Mouse (Mus musculus): ENCODE results near the gene Sp1. TPM values are rescaled to one million over a fixed set of nuclear protein-coding genes. Genes with fewer than 3 reads are reported as not detected.

Sp1 gene
- total and polyA plus RNA-seq, 3 experiments = 35.8 to 93.8 (median 50.5) TPM

- no peak for DNase-seq (ENCODE audit: low spot score)
- Histone ChIP-seq H3K27me3 (ENCODE audit: insufficient read depth, low read length) (no peaks in the 10 kb centered on the region), H3K4me1 (ENCODE audit: insufficient read depth, low read depth, low read length) (no peaks in the 10 kb centered on the region; the same call in 1 of the 2 replicates), H3K4me3 (ENCODE audit: low read depth, low read length) (no peak overlapping the region), H3K36me3 (replicated peaks) (peaks cover 66% of the 10 kb centered on the region), H3K9me3 (replicated peaks) (no peaks in the 10 kb centered on the region)
- no peak for TF ChIP-seq TAL1 (conservative IDR thresholded peaks at IDR 0.05; ENCODE audit: low read depth, low read length)
- TF ChIP-seq GATA2 (IDR thresholded peaks at IDR 0.05; ENCODE audit: borderline replicate concordance, low read depth, low read length) = no peak
- no peak for TF ChIP-seq CTCF (IDR thresholded peaks at IDR 0.05; ENCODE audit: low read depth, low read length)
- TF ChIP-seq POLR2AphosphoS5 (IDR thresholded peaks at IDR 0.05; ENCODE audit: insufficient replicate concordance, low read depth, low read length) = no peak
- no peak for TF ChIP-seq GATA1 (IDR thresholded peaks at IDR 0.05; ENCODE audit: borderline replicate concordance, low read length)
- ATAC-seq (ENCODE audit: extremely low read depth, insufficient number of reproducible peaks, low FRiP score, poor library complexity, severe bottlenecking) = no peak
Observed at GRCm38 (mm10) chr15:102421437-102421836, 15.5 kb downstream of the Sp1 start.

DNA sequence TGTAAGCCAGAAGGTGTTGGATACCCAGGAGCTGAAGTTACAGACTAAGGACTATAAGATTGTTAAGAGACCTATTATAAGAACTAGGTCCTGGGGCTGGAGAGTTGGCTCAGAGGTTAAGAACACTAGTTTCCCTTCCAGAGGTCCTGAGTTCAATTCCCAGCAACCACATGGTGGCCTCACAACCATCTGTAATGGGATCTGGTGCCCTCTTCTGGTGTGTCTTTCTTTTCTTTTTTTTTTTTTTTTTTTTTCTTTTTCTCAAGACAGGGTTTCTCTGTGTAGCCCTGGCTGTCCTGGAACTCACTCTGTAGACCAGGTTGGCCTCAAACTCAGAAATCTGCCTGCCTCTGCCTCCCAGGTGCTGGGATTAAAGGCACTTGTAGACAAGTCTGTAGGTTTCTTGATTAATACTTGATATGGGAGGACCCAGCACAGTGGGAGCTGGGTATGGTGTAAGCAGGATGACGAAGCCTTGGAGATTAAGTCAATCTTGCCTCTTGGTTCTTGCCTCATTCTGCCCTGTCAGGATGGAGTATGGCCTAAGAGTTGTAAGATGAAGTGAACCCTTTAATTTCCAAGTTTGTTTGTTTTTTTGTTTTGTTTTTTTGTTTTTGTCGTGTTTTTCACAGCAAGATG, 17.8 kb downstream of the Sp1 start:
- Histone ChIP-seq H3K36me3 (replicated peaks) (peaks cover 71% of the 10 kb centered on the region), H3K4me1 (ENCODE audit: insufficient read depth, low read depth, low read length) (no peaks in the 10 kb centered on the region; the same call in 1 of the 2 replicates), H3K9me3 (replicated peaks) (no peaks in the 10 kb centered on the region), H3K4me3 (ENCODE audit: low read depth, low read length) (no peak overlapping the region), H3K27me3 (ENCODE audit: insufficient read depth, low read length) (no peaks in the 10 kb centered on the region)
- no peak for TF ChIP-seq POLR2AphosphoS5 (IDR thresholded peaks at IDR 0.05; ENCODE audit: insufficient replicate concordance, low read depth, low read length)
- no peak for TF ChIP-seq GATA1 (IDR thresholded peaks at IDR 0.05; ENCODE audit: borderline replicate concordance, low read length)
- TF ChIP-seq CTCF (IDR thresholded peaks at IDR 0.05; ENCODE audit: low read depth, low read length) = no peak
- no peak for TF ChIP-seq TAL1 (conservative IDR thresholded peaks at IDR 0.05; ENCODE audit: low read depth, low read length)
- TF ChIP-seq GATA2 (IDR thresholded peaks at IDR 0.05; ENCODE audit: borderline replicate concordance, low read depth, low read length) = no peak
- no peak for ATAC-seq (ENCODE audit: extremely low read depth, insufficient number of reproducible peaks, low FRiP score, poor library complexity, severe bottlenecking)
- DNase-seq (ENCODE audit: low spot score) = no peak

GRCm38 (mm10) chr15:102424657-102425056, 18.7 kb downstream of the Sp1 start:
- no peaks in the 10 kb centered on the region; the same call in 1 of the 2 replicates for H3K4me1 ChIP-seq (ENCODE audit: insufficient read depth, low read depth, low read length)
- no peak overlapping the region for H3K4me3 ChIP-seq (ENCODE audit: low read depth, low read length)
- no peak for ATAC-seq (ENCODE audit: extremely low read depth, insufficient number of reproducible peaks, low FRiP score, poor library complexity, severe bottlenecking)
- H3K27me3 ChIP-seq (ENCODE audit: insufficient read depth, low read length) = no peaks in the 10 kb centered on the region
- TF ChIP-seq TAL1 (conservative IDR thresholded peaks at IDR 0.05; ENCODE audit: low read depth, low read length) = no peak
- no peak for TF ChIP-seq GATA1 (IDR thresholded peaks at IDR 0.05; ENCODE audit: borderline replicate concordance, low read length)
- TF ChIP-seq GATA2 (IDR thresholded peaks at IDR 0.05; ENCODE audit: borderline replicate concordance, low read depth, low read length) = no peak
- TF ChIP-seq POLR2AphosphoS5 (IDR thresholded peaks at IDR 0.05; ENCODE audit: insufficient replicate concordance, low read depth, low read length) = no peak
- no peak for TF ChIP-seq CTCF (IDR thresholded peaks at IDR 0.05; ENCODE audit: low read depth, low read length)
- H3K36me3 ChIP-seq (replicated peaks) = peaks cover 70% of the 10 kb centered on the region
- no peak for DNase-seq (ENCODE audit: low spot score)
- no peaks in the 10 kb centered on the region for H3K9me3 ChIP-seq (replicated peaks)

- DNase-seq (ENCODE audit: low spot score) (no peak), ATAC-seq (ENCODE audit: extremely low read depth, insufficient number of reproducible peaks, low FRiP score, poor library complexity, severe bottlenecking) (no peak)
- no peak overlapping the region for H3K4me3 ChIP-seq (ENCODE audit: low read depth, low read length)
- peaks cover 81% of the 10 kb centered on the region for H3K36me3 ChIP-seq (replicated peaks)
- no peaks in the 10 kb centered on the region for H3K27me3 ChIP-seq (ENCODE audit: insufficient read depth, low read length)
- TF ChIP-seq TAL1 (conservative IDR thresholded peaks at IDR 0.05; ENCODE audit: low read depth, low read length) (no peak), CTCF (IDR thresholded peaks at IDR 0.05; ENCODE audit: low read depth, low read length) (no peak), GATA1 (IDR thresholded peaks at IDR 0.05; ENCODE audit: borderline replicate concordance, low read length) (no peak), POLR2AphosphoS5 (IDR thresholded peaks at IDR 0.05; ENCODE audit: insufficient replicate concordance, low read depth, low read length) (no peak), GATA2 (IDR thresholded peaks at IDR 0.05; ENCODE audit: borderline replicate concordance, low read depth, low read length) (no peak)
- H3K9me3 ChIP-seq (replicated peaks) = no peaks in the 10 kb centered on the region
- no peaks in the 10 kb centered on the region; the same call in 1 of the 2 replicates for H3K4me1 ChIP-seq (ENCODE audit: insufficient read depth, low read depth, low read length)
Observed at GRCm38 (mm10) chr15:102426963-102427362, 21.0 kb downstream of the Sp1 start.

GRCm38 (mm10) chr15:102432046-102432445, 26.1 kb downstream of the Sp1 start:
- H3K36me3 ChIP-seq (replicated peaks) = peaks cover 85% of the 10 kb centered on the region
- DNase-seq (ENCODE audit: low spot score) = no peak
- TF ChIP-seq GATA1 (IDR thresholded peaks at IDR 0.05; ENCODE audit: borderline replicate concordance, low read length) (no peak), CTCF (IDR thresholded peaks at IDR 0.05; ENCODE audit: low read depth, low read length) (no peak), GATA2 (IDR thresholded peaks at IDR 0.05; ENCODE audit: borderline replicate concordance, low read depth, low read length) (no peak), TAL1 (conservative IDR thresholded peaks at IDR 0.05; ENCODE audit: low read depth, low read length) (no peak), POLR2AphosphoS5 (IDR thresholded peaks at IDR 0.05; ENCODE audit: insufficient replicate concordance, low read depth, low read length) (no peak)
- H3K9me3 ChIP-seq (replicated peaks) = no peaks in the 10 kb centered on the region
- no peak overlapping the region for H3K4me3 ChIP-seq (ENCODE audit: low read depth, low read length)
- no peaks in the 10 kb centered on the region for H3K4me1 ChIP-seq (ENCODE audit: insufficient read depth, low read depth, low read length)
- no peaks in the 10 kb centered on the region for H3K27me3 ChIP-seq (ENCODE audit: insufficient read depth, low read length)
- no peak for ATAC-seq (ENCODE audit: extremely low read depth, insufficient number of reproducible peaks, low FRiP score, poor library complexity, severe bottlenecking)

GRCm38 (mm10) chr15:102433173-102433572, 27.2 kb downstream of the Sp1 start:
- no peak overlapping the region for H3K4me3 ChIP-seq (ENCODE audit: low read depth, low read length)
- peaks cover 82% of the 10 kb centered on the region for H3K36me3 ChIP-seq (replicated peaks)
- no peaks in the 10 kb centered on the region for H3K4me1 ChIP-seq (ENCODE audit: insufficient read depth, low read depth, low read length)
- DNase-seq (ENCODE audit: low spot score) (no peak), ATAC-seq (ENCODE audit: extremely low read depth, insufficient number of reproducible peaks, low FRiP score, poor library complexity, severe bottlenecking) (no peak)
- H3K27me3 ChIP-seq (ENCODE audit: insufficient read depth, low read length) = no peaks in the 10 kb centered on the region
- TF ChIP-seq POLR2AphosphoS5 (IDR thresholded peaks at IDR 0.05; ENCODE audit: insufficient replicate concordance, low read depth, low read length) (no peak), GATA1 (IDR thresholded peaks at IDR 0.05; ENCODE audit: borderline replicate concordance, low read length) (no peak), GATA2 (IDR thresholded peaks at IDR 0.05; ENCODE audit: borderline replicate concordance, low read depth, low read length) (no peak), TAL1 (conservative IDR thresholded peaks at IDR 0.05; ENCODE audit: low read depth, low read length) (no peak), CTCF (IDR thresholded peaks at IDR 0.05; ENCODE audit: low read depth, low read length) (no peak)
- no peaks in the 10 kb centered on the region for H3K9me3 ChIP-seq (replicated peaks)
